Mouse (Mus musculus): ENCODE measurements around the gene Lrrk1. TPM values are rescaled to one million over a fixed set of nuclear protein-coding genes. Genes with fewer than 3 reads are reported as not detected.

The Lrrk1 gene
- total and polyA plus RNA-seq, 3 experiments, result 5.0 to 16.9 (median 13.6) TPM

GRCm38 (mm10) chr7:66404141-66404540, 16.0 kb upstream of the Lrrk1 start:
- Histone ChIP-seq H3K4me3 (replicated peaks in 1 of 3; ENCODE audit: low read depth in 2 of 3, low read length in 2 of 3, poor library complexity in 1 of 3) (no peak overlapping the region), H3K27ac (ENCODE audit: insufficient read depth, low read depth) (no peak overlapping the region), H3K36me3 (replicated peaks in 1 of 2; ENCODE audit: control insufficient read depth in 1 of 2, insufficient read depth in 1 of 2, low read length in 1 of 2) (no peaks in the 10 kb centered on the region), H3K9ac (ENCODE audit: insufficient read depth, low read depth) (no peak overlapping the region), H3K79me2 (replicated peaks; ENCODE audit: control insufficient read depth, extremely low read depth, insufficient read depth, poor library complexity, severe bottlenecking) (no peaks in the 10 kb centered on the region), H3K9me3 (replicated peaks; ENCODE audit: low read length) (no peaks in the 10 kb centered on the region), H3K4me2 (ENCODE audit: insufficient read depth, low read depth, poor library complexity, severe bottlenecking) (no peak overlapping the region), H3K4me1 (ENCODE audit: control insufficient read depth in 1 of 2, insufficient read depth in 2 of 2) (no peaks in the 10 kb centered on the region), H3K27me3 (replicated peaks) (peaks cover 66% of the 10 kb centered on the region)
- DNase-seq (ENCODE audit: extremely low read depth), result no peak
- TF ChIP-seq ZKSCAN1 (IDR thresholded peaks at IDR 0.05; ENCODE audit: borderline replicate concordance, low read depth, low read length) (no peak), EP300 (IDR thresholded peaks at IDR 0.05; ENCODE audit: low read length) (no peak), ZNF384 (IDR thresholded peaks at IDR 0.05; ENCODE audit: low read depth, low read length) (no peak), TBP (conservative IDR thresholded peaks at IDR 0.05; ENCODE audit: low read depth, low read length) (no peak), TCF12 (IDR thresholded peaks at IDR 0.05; ENCODE audit: low read depth, low read length) (no peak), UBTF (IDR thresholded peaks at IDR 0.05; ENCODE audit: low read depth, low read length) (no peak), PAX5 (IDR thresholded peaks at IDR 0.05; ENCODE audit: low read length) (no peak), E2F4 (IDR thresholded peaks at IDR 0.05; ENCODE audit: insufficient replicate concordance, low read depth, low read length) (no peak), CHD1 (IDR thresholded peaks at IDR 0.05; ENCODE audit: low read depth, low read length) (no peak), MAZ (IDR thresholded peaks at IDR 0.05; ENCODE audit: low read depth, low read length) (no peak), MYC (IDR thresholded peaks at IDR 0.05; ENCODE audit: low read depth, low read length) (no peak)
- dilution Hi-C loops (cut with MboI; ENCODE audit: extremely low pct_ligation_motif_present, extremely low pct_unique_long_range_greater_than_20kb, low sequenced_read_pairs) (no loop called here), in situ Hi-C loops (cut with MboI; ENCODE audit: low pct_ligation_motif_present, low pct_unique_long_range_greater_than_20kb, low sequenced_read_pairs) (loop anchor here (10.0 kb wide), 1 partner anchor 251 kb away; no protein-coding TSS in a partner anchor)

- Histone ChIP-seq H3K9me3 (replicated peaks; ENCODE audit: low read length) (no peaks in the 10 kb centered on the region), H3K27me3 (replicated peaks) (peaks cover 63% of the 10 kb centered on the region), H3K4me3 (replicated peaks in 1 of 3; ENCODE audit: low read depth in 2 of 3, low read length in 2 of 3, poor library complexity in 1 of 3) (no peak overlapping the region), H3K27ac (ENCODE audit: insufficient read depth, low read depth) (no peak overlapping the region), H3K9ac (ENCODE audit: insufficient read depth, low read depth) (no peak overlapping the region), H3K4me1 (ENCODE audit: control insufficient read depth in 1 of 2, insufficient read depth in 2 of 2) (no peaks in the 10 kb centered on the region), H3K36me3 (replicated peaks in 1 of 2; ENCODE audit: control insufficient read depth in 1 of 2, insufficient read depth in 1 of 2, low read length in 1 of 2) (no peaks in the 10 kb centered on the region), H3K79me2 (replicated peaks; ENCODE audit: control insufficient read depth, extremely low read depth, insufficient read depth, poor library complexity, severe bottlenecking) (no peaks in the 10 kb centered on the region), H3K4me2 (ENCODE audit: insufficient read depth, low read depth, poor library complexity, severe bottlenecking) (no peak overlapping the region)
- dilution Hi-C loops (cut with MboI; ENCODE audit: extremely low pct_ligation_motif_present, extremely low pct_unique_long_range_greater_than_20kb, low sequenced_read_pairs), result no loop called here
- in situ Hi-C loops (cut with MboI; ENCODE audit: low pct_ligation_motif_present, low pct_unique_long_range_greater_than_20kb, low sequenced_read_pairs), result loop anchor here (10.0 kb wide), 1 partner anchor 252 kb away; no protein-coding TSS in a partner anchor
- TF ChIP-seq TBP (conservative IDR thresholded peaks at IDR 0.05; ENCODE audit: low read depth, low read length) (no peak), NRF1 (IDR thresholded peaks at IDR 0.05; ENCODE audit: low read depth, low read length) (no peak), RCOR1 (conservative IDR thresholded peaks at IDR 0.05; ENCODE audit: low read depth, low read length) (no peak), POLR2AphosphoS2 (IDR thresholded peaks at IDR 0.05; ENCODE audit: low read depth, low read length) (no peak)
- no peak for DNase-seq (ENCODE audit: extremely low read depth)
Measured at GRCm38 (mm10) chr7:66402876-66403275, 14.7 kb upstream of the Lrrk1 start.

GRCm38 (mm10) chr7:66401605-66402004, 13.5 kb upstream of the Lrrk1 start:
- Histone ChIP-seq H3K27ac (ENCODE audit: insufficient read depth, low read depth) (no peak overlapping the region), H3K4me3 (replicated peaks in 1 of 3; ENCODE audit: low read depth in 2 of 3, low read length in 2 of 3, poor library complexity in 1 of 3) (no peak overlapping the region), H3K36me3 (replicated peaks in 1 of 2; ENCODE audit: control insufficient read depth in 1 of 2, insufficient read depth in 1 of 2, low read length in 1 of 2) (no peaks in the 10 kb centered on the region), H3K79me2 (replicated peaks; ENCODE audit: control insufficient read depth, extremely low read depth, insufficient read depth, poor library complexity, severe bottlenecking) (no peaks in the 10 kb centered on the region), H3K9ac (ENCODE audit: insufficient read depth, low read depth) (no peak overlapping the region), H3K9me3 (replicated peaks; ENCODE audit: low read length) (no peaks in the 10 kb centered on the region), H3K4me1 (ENCODE audit: control insufficient read depth in 1 of 2, insufficient read depth in 2 of 2) (no peaks in the 10 kb centered on the region), H3K27me3 (replicated peaks) (peaks cover 64% of the 10 kb centered on the region), H3K4me2 (ENCODE audit: insufficient read depth, low read depth, poor library complexity, severe bottlenecking) (no peak overlapping the region)
- TF ChIP-seq EP300 (IDR thresholded peaks at IDR 0.05; ENCODE audit: low read length), result no peak
- TF ChIP-seq MAX (IDR thresholded peaks at IDR 0.05; ENCODE audit: low read length), result no peak
- TF ChIP-seq UBTF (IDR thresholded peaks at IDR 0.05; ENCODE audit: low read depth, low read length), result no peak
- TF ChIP-seq MXI1 (IDR thresholded peaks at IDR 0.05; ENCODE audit: low read depth, low read length), result no peak
- TF ChIP-seq SIN3A (IDR thresholded peaks at IDR 0.05; ENCODE audit: low read length), result no peak
- no peak for TF ChIP-seq RCOR1 (conservative IDR thresholded peaks at IDR 0.05; ENCODE audit: low read depth, low read length)
- TF ChIP-seq POLR2A (IDR thresholded peaks at IDR 0.05; ENCODE audit: low read depth, low read length), result no peak
- TF ChIP-seq CHD1 (IDR thresholded peaks at IDR 0.05; ENCODE audit: low read depth, low read length), result no peak
- no peak for TF ChIP-seq ZKSCAN1 (IDR thresholded peaks at IDR 0.05; ENCODE audit: borderline replicate concordance, low read depth, low read length)
- no peak for TF ChIP-seq SMC3 (IDR thresholded peaks at IDR 0.05; ENCODE audit: low read depth, low read length)
- TF ChIP-seq NRF1 (IDR thresholded peaks at IDR 0.05; ENCODE audit: low read depth, low read length), result no peak
- TF ChIP-seq JUN (IDR thresholded peaks at IDR 0.05; ENCODE audit: insufficient read depth, low read depth, low read length), result no peak
- no peak for TF ChIP-seq CTCF (conservative IDR thresholded peaks at IDR 0.05 in 1 of 2, IDR thresholded peaks at IDR 0.05 in 1 of 2; ENCODE audit: low read depth in 2 of 2, low read length in 2 of 2)
- TF ChIP-seq RAD21 (IDR thresholded peaks at IDR 0.05; ENCODE audit: low read depth, low read length), result no peak
- dilution Hi-C loops (cut with MboI; ENCODE audit: extremely low pct_ligation_motif_present, extremely low pct_unique_long_range_greater_than_20kb, low sequenced_read_pairs), result no loop called here
- DNase-seq (ENCODE audit: extremely low read depth), result no peak
- in situ Hi-C loops (cut with MboI; ENCODE audit: low pct_ligation_motif_present, low pct_unique_long_range_greater_than_20kb, low sequenced_read_pairs), result loop anchor here (10.0 kb wide), 1 partner anchor 253 kb away; no protein-coding TSS in a partner anchor

Data from CH12.LX (cell line).